In the genomic region with DNA sequence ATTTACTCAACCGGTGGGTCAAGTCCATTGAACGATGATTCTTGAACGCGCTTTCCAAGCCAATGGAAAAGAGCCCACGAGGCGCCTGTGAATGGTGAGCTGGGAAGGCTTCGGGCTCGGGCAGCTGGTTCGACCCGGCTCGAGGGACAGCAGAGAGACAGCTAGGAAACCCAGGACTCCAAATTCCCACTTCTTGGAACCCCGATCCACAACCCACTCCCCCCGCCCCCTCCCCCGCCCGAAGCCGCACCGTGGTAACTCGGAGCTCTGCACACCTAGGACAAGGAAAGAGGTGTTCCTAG, we compare ENCODE assay signal across 9 mouse cellular contexts. TPM values are rescaled to one million over a fixed set of nuclear protein-coding genes. Genes with fewer than 3 reads are reported as not detected.
DNase-seq lines count a peak whose midpoint lies in the region; ATAC-seq and TF ChIP-seq lines count a peak whose summit lies in the region.
"Had no signal": no experiment of that assay in that cellular context is flagged by ENCODE, and none has a peak within 500 bp of the region (broad histone marks: within the 10 kb centered on the region; RNA-seq: fewer than 3 reads in every experiment).

No protein-coding gene starts in this region.

- 1% methylated on average over 18 of the region's 18 CpGs for WGBS in heart, postnatal 0 days
- 1% methylated on average over 18 of the region's 18 CpGs for WGBS in embryonic facial prominence, embryonic 12.5 days
- WGBS in intestine, embryonic 15.5 days = 2% methylated on average over 18 of the region's 18 CpGs
- WGBS in midbrain, embryonic 16.5 days = 1% methylated on average over 18 of the region's 18 CpGs

- ATAC-seq in heart, postnatal 0 days (ENCODE audit: insufficient read depth, low read depth) = no peak
- ATAC-seq in embryonic facial prominence, embryonic 12.5 days (ENCODE audit: insufficient number of reproducible peaks, insufficient read depth, low FRiP score, low TSS enrichment) = no peak
- ATAC-seq in intestine, embryonic 15.5 days = no peak
- no peak for ATAC-seq in midbrain, embryonic 16.5 days

- peak overlapping the region; percentile 46 for H3K4me3 ChIP-seq in heart, postnatal 0 days (ENCODE audit: low read depth, low read length)
- peak overlapping the region; percentile 37 for H3K4me3 ChIP-seq in embryonic facial prominence, embryonic 12.5 days
- H3K4me3 ChIP-seq in intestine, embryonic 15.5 days (replicated peaks) = peak overlapping the region; percentile 35
- H3K4me3 ChIP-seq in midbrain, embryonic 16.5 days (ENCODE audit: low read depth, low read length) = peak overlapping the region; percentile 34

- H3K9ac ChIP-seq in heart, postnatal 0 days (replicated peaks; ENCODE audit: low read depth, low read length) = no peak overlapping the region
- peak overlapping the region; percentile 47; the same call in 1 of the 2 replicates for H3K9ac ChIP-seq in embryonic facial prominence, embryonic 12.5 days
- no peak overlapping the region for H3K9ac ChIP-seq in intestine, embryonic 15.5 days
- H3K9ac ChIP-seq in midbrain, embryonic 16.5 days (ENCODE audit: low read depth, low read length) = 0 out of 2 replicates have a peak overlapping the region, but pooled peaks have one; percentile 15

- intact Hi-C loops in left cerebral cortex, postnatal 25 days (cut with DNase I) = no loop called here

- TF ChIP-seq CTCF in heart, postnatal 0 days (IDR thresholded peaks at IDR 0.05; ENCODE audit: low read depth) = no peak

- no peaks in the 10 kb centered on the region for H3K9me3 ChIP-seq in heart, postnatal 0 days (replicated peaks; ENCODE audit: control insufficient read depth, low read length)
- H3K9me3 ChIP-seq in embryonic facial prominence, embryonic 12.5 days = no peaks in the 10 kb centered on the region
- no peaks in the 10 kb centered on the region for H3K9me3 ChIP-seq in intestine, embryonic 15.5 days
- H3K9me3 ChIP-seq in midbrain, embryonic 16.5 days (replicated peaks; ENCODE audit: control insufficient read depth, low read length, poor library complexity, severe bottlenecking) = no peaks in the 10 kb centered on the region

- no peak overlapping the region for H3K27ac ChIP-seq in heart, postnatal 0 days (ENCODE audit: low read depth)
- H3K27ac ChIP-seq in embryonic facial prominence, embryonic 12.5 days = no peak overlapping the region
- H3K27ac ChIP-seq in intestine, embryonic 15.5 days = no peak overlapping the region
- no peak overlapping the region for H3K27ac ChIP-seq in midbrain, embryonic 16.5 days (ENCODE audit: low read length)

- peaks cover 99% of the 10 kb centered on the region for H3K27me3 ChIP-seq in heart, postnatal 0 days (ENCODE audit: control insufficient read depth, insufficient read depth, low read length)
- peaks cover 91% of the 10 kb centered on the region for H3K27me3 ChIP-seq in embryonic facial prominence, embryonic 12.5 days
- peaks cover 91% of the 10 kb centered on the region for H3K27me3 ChIP-seq in intestine, embryonic 15.5 days (replicated peaks)
- H3K27me3 ChIP-seq in midbrain, embryonic 16.5 days (ENCODE audit: control insufficient read depth, insufficient read depth, low read depth, low read length) = peaks cover 88% of the 10 kb centered on the region

- TF ChIP-seq EP300 in heart, postnatal 0 days (IDR thresholded peaks at IDR 0.05; ENCODE audit: low read depth) = no peak

- no peak for DNase-seq in heart, postnatal 0 days (ENCODE audit: low spot score)
- DNase-seq in heart, adult 11 months = no peak
- DNase-seq in gastrocnemius, postnatal 25 days = no peak
- DNase-seq in adrenal gland, adult 18-20 months (ENCODE audit: low spot score in 2 of 2) = no peak
- DNase-seq in left cerebral cortex, postnatal 25 days (ENCODE audit: low spot score in 2 of 2) = no peak

- peak overlapping the region; percentile 67 for H3K4me2 ChIP-seq in heart, postnatal 0 days (ENCODE audit: low read depth, low read length)
- peak overlapping the region; percentile 61 for H3K4me2 ChIP-seq in embryonic facial prominence, embryonic 12.5 days (replicated peaks)
- peak overlapping the region; percentile 72 for H3K4me2 ChIP-seq in intestine, embryonic 15.5 days (replicated peaks)
- peak overlapping the region; percentile 66 for H3K4me2 ChIP-seq in midbrain, embryonic 16.5 days (ENCODE audit: low read length)

- H3K36me3 ChIP-seq in heart, postnatal 0 days (replicated peaks; ENCODE audit: control insufficient read depth, insufficient read depth, low read length) = no peaks in the 10 kb centered on the region
- no peaks in the 10 kb centered on the region for H3K36me3 ChIP-seq in embryonic facial prominence, embryonic 12.5 days
- no peaks in the 10 kb centered on the region for H3K36me3 ChIP-seq in intestine, embryonic 15.5 days
- no peaks in the 10 kb centered on the region for H3K36me3 ChIP-seq in midbrain, embryonic 16.5 days (ENCODE audit: control insufficient read depth, insufficient read depth, low read length)

- H3K4me1 ChIP-seq in heart, postnatal 0 days (ENCODE audit: control insufficient read depth, insufficient read depth) = peaks cover 26% of the 10 kb centered on the region
- peaks cover 26% of the 10 kb centered on the region for H3K4me1 ChIP-seq in embryonic facial prominence, embryonic 12.5 days
- H3K4me1 ChIP-seq in intestine, embryonic 15.5 days (replicated peaks) = peaks cover 31% of the 10 kb centered on the region
- peaks cover 26% of the 10 kb centered on the region for H3K4me1 ChIP-seq in midbrain, embryonic 16.5 days (ENCODE audit: control insufficient read depth, insufficient read depth, low read length)

RNA-seq across cellular contexts. Expression of a gene that starts 0.3 kb away (rescaled TPM):
- total RNA-seq in heart, postnatal 0 days (2014; rRNA removed; ENCODE audit: low replicate concordance) = 0.08 and 0.46 TPM in 2 replicates
- polyA plus RNA-seq in heart, postnatal 0 days (2015; fragmentation: Nextera tagmentation; extraction: Ambion mirVana) = 1.3 and 1.6 TPM in 2 replicates
- 11.8 and 14.8 TPM in 2 replicates for polyA plus RNA-seq in embryonic facial prominence, embryonic 12.5 days (2016; fragmentation: Nextera tagmentation; extraction: Ambion mirVana)
- 1.7 and 1.8 TPM in 2 replicates for polyA plus RNA-seq in intestine, embryonic 15.5 days (2015; fragmentation: Nextera tagmentation; extraction: Ambion mirVana)
- polyA plus RNA-seq in midbrain, embryonic 16.5 days (2015; fragmentation: Nextera tagmentation; extraction: Ambion mirVana) = 0.16 TPM in 1 of 2 replicates, not detected in the other
- under 1 TPM in 1 of 2 experiments, not detected in 1; 0.38 TPM for total RNA-seq in gastrocnemius, postnatal 25 days (2021)
- total RNA-seq in adrenal gland, adult 18-20 months (2021) = not detected
- total RNA-seq in left cerebral cortex, postnatal 25 days (2021) = under 1 TPM in 1 of 2 experiments, not detected in 1; 0.25 TPM

RNA-seq across cellular contexts. Expression of a gene that starts 11.9 kb away (rescaled TPM):
- not detected in 2 replicates for total RNA-seq in heart, postnatal 0 days (2014; rRNA removed; ENCODE audit: low replicate concordance)
- polyA plus RNA-seq in heart, postnatal 0 days (2015; fragmentation: Nextera tagmentation; extraction: Ambion mirVana) = not detected in 2 replicates
- polyA plus RNA-seq in embryonic facial prominence, embryonic 12.5 days (2016; fragmentation: Nextera tagmentation; extraction: Ambion mirVana) = 1.0 and 1.1 TPM in 2 replicates
- not detected in 2 replicates for polyA plus RNA-seq in intestine, embryonic 15.5 days (2015; fragmentation: Nextera tagmentation; extraction: Ambion mirVana)
- not detected in 2 replicates for polyA plus RNA-seq in midbrain, embryonic 16.5 days (2015; fragmentation: Nextera tagmentation; extraction: Ambion mirVana)
- total RNA-seq in gastrocnemius, postnatal 25 days (2021) = under 1 TPM in 1 of 2 experiments, not detected in 1; 0.16 TPM
- total RNA-seq in adrenal gland, adult 18-20 months (2021) = not detected
- under 1 TPM in 1 of 2 experiments, not detected in 1; 0.21 TPM for total RNA-seq in left cerebral cortex, postnatal 25 days (2021)
- total RNA-seq: left cerebral cortex, adult 8-10 months had no signal

Comparison
In these comparisons a context has a peak if more than half of its experiments do, and no peak if none do; other contexts are left out.
1. H3K9ac ChIP-seq: peak in embryonic facial prominence, embryonic 12.5 days (single experiment) and midbrain, embryonic 16.5 days (single experiment); none in heart, postnatal 0 days (single experiment) and intestine, embryonic 15.5 days (single experiment).
2. Peak in every context shown above with its lines, with median percentiles within 50 percentile points of each other: H3K4me2 ChIP-seq and H3K4me3 ChIP-seq.